Comparison of ENCODE assay signal across 16 mouse cellular contexts in the genomic region with DNA sequence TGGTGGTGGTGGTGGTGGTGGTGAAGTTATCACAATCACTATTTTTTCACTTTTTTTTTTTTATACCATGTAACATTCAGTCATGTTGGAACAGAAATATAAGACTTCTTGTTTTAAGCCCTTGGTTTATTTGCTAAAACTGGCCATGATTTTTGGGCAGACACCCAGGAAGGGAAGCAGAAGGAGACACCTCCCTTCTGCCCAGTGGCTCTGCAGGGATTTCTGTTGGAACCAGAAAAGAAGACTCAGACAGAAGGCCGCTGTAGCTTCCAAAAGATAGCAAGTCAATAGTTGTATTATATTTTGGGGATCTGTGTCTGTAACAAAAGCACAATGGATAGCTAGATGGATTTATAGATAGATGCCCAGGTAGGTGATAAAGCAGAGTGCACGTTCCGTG.
A peak's percentile ranks its signal among the peaks of the same experiment; 100 is the strongest.
DNase-seq lines count a peak whose midpoint lies in the region; ATAC-seq lines count a peak whose summit lies in the region.
"Had no signal": no experiment of that assay in that cellular context is flagged by ENCODE, and none has a peak within 500 bp of the region (broad histone marks: within the 10 kb centered on the region; RNA-seq: fewer than 3 reads in every experiment).

No protein-coding gene starts in this region.

- H3K4me2 ChIP-seq in kidney, embryonic 16.5 days (replicated peaks; ENCODE audit: low read depth, low read length) = no peak overlapping the region
- H3K4me2 ChIP-seq in midbrain, embryonic 16.5 days (ENCODE audit: low read length) = no peak overlapping the region
- H3K4me2 ChIP-seq: forebrain, embryonic 12.5 days; hindbrain, embryonic 15.5 days; midbrain, embryonic 13.5 days had no signal

- no peak overlapping the region for H3K9ac ChIP-seq in kidney, embryonic 16.5 days (replicated peaks; ENCODE audit: low read length)
- H3K9ac ChIP-seq in midbrain, embryonic 16.5 days (ENCODE audit: low read depth, low read length) = no peak overlapping the region
- H3K9ac ChIP-seq: forebrain, embryonic 12.5 days; hindbrain, embryonic 15.5 days; midbrain, embryonic 13.5 days had no signal

- no peak overlapping the region for H3K27ac ChIP-seq in kidney, embryonic 16.5 days (ENCODE audit: low read length)
- H3K27ac ChIP-seq in midbrain, embryonic 16.5 days (ENCODE audit: low read length) = no peak overlapping the region
- H3K27ac ChIP-seq in hindbrain, embryonic 10.5 days = no peak overlapping the region
- H3K27ac ChIP-seq: forebrain, embryonic 12.5 days; heart, embryonic 10.5 days; hindbrain, embryonic 15.5 days; macrophage; midbrain, embryonic 13.5 days had no signal

- no peaks in the 10 kb centered on the region for H3K4me1 ChIP-seq in kidney, embryonic 16.5 days (ENCODE audit: insufficient read depth, low read length)
- no peaks in the 10 kb centered on the region for H3K4me1 ChIP-seq in midbrain, embryonic 16.5 days (ENCODE audit: control insufficient read depth, insufficient read depth, low read length)
- no peaks in the 10 kb centered on the region for H3K4me1 ChIP-seq in hindbrain, embryonic 10.5 days (replicated peaks)
- H3K4me1 ChIP-seq: forebrain, embryonic 12.5 days; heart, embryonic 10.5 days; hindbrain, embryonic 15.5 days; midbrain, embryonic 13.5 days had no signal

- no peaks in the 10 kb centered on the region for H3K36me3 ChIP-seq in kidney, embryonic 16.5 days (ENCODE audit: insufficient read depth, low read length)
- H3K36me3 ChIP-seq in midbrain, embryonic 16.5 days (ENCODE audit: control insufficient read depth, insufficient read depth, low read length) = no peaks in the 10 kb centered on the region
- H3K36me3 ChIP-seq in hindbrain, embryonic 10.5 days = no peaks in the 10 kb centered on the region
- H3K36me3 ChIP-seq: forebrain, embryonic 12.5 days; heart, embryonic 10.5 days; hindbrain, embryonic 15.5 days; midbrain, embryonic 13.5 days had no signal

- H3K4me3 ChIP-seq in kidney, embryonic 16.5 days (ENCODE audit: low read length) = no peak overlapping the region
- no peak overlapping the region for H3K4me3 ChIP-seq in midbrain, embryonic 16.5 days (ENCODE audit: low read depth, low read length)
- H3K4me3 ChIP-seq in hindbrain, embryonic 10.5 days = no peak overlapping the region
- H3K4me3 ChIP-seq: forebrain, embryonic 12.5 days; heart, embryonic 10.5 days; hindbrain, embryonic 15.5 days; midbrain, embryonic 13.5 days had no signal

- peak; percentile 83 for ATAC-seq in frontal cortex, adult (ENCODE audit: low TSS enrichment)
- ATAC-seq in kidney, embryonic 16.5 days (ENCODE audit: low FRiP score, low TSS enrichment) = no peak
- ATAC-seq in midbrain, embryonic 16.5 days = no peak
- ATAC-seq: midbrain, embryonic 13.5 days had no signal

- WGBS in kidney, embryonic 16.5 days = 87% methylated on average over 3 of the region's 3 CpGs
- WGBS in midbrain, embryonic 16.5 days = 86% methylated on average over 3 of the region's 3 CpGs
- WGBS in hindbrain, embryonic 10.5 days = 90% methylated on average over 3 of the region's 3 CpGs

- H3K27me3 ChIP-seq in kidney, embryonic 16.5 days (ENCODE audit: insufficient read depth, low read length) = no peaks in the 10 kb centered on the region
- H3K27me3 ChIP-seq in midbrain, embryonic 16.5 days (ENCODE audit: control insufficient read depth, insufficient read depth, low read depth, low read length) = no peaks in the 10 kb centered on the region
- no peaks in the 10 kb centered on the region for H3K27me3 ChIP-seq in hindbrain, embryonic 10.5 days (ENCODE audit: insufficient read depth, poor library complexity, severe bottlenecking)
- H3K27me3 ChIP-seq: forebrain, embryonic 12.5 days; hindbrain, embryonic 15.5 days; midbrain, embryonic 13.5 days had no signal

- DNase-seq in frontal cortex, postnatal 25 days (ENCODE audit: low spot score in 2 of 2) = no peak
- DNase-seq in cerebellum, adult 11 months = peak; percentile 71
- peak; percentile 80 to 85 for DNase-seq in cerebellum, postnatal 14 days
- DNase-seq in right cerebral cortex, postnatal 10 days (ENCODE audit: low spot score in 2 of 2) = peak; percentile 69 to 71
- no peak for DNase-seq in hindbrain, embryonic 10.5 days (ENCODE audit: low spot score)
- DNase-seq: gastrocnemius, postnatal 10 days; kidney, adult 8-10 months; lung, adult 2 months had no signal

- H3K9me3 ChIP-seq in kidney, embryonic 16.5 days (ENCODE audit: low read length) = no peaks in the 10 kb centered on the region
- no peaks in the 10 kb centered on the region for H3K9me3 ChIP-seq in midbrain, embryonic 16.5 days (replicated peaks; ENCODE audit: control insufficient read depth, low read length, poor library complexity, severe bottlenecking)
- no peaks in the 10 kb centered on the region for H3K9me3 ChIP-seq in hindbrain, embryonic 10.5 days
- H3K9me3 ChIP-seq: forebrain, embryonic 12.5 days; heart, embryonic 10.5 days; hindbrain, embryonic 15.5 days; midbrain, embryonic 13.5 days had no signal

Comparison
In these comparisons a context has a peak if more than half of its experiments do, and no peak if none do; other contexts are left out.
1. DNase-seq: peak in cerebellum, adult 11 months (single experiment), cerebellum, postnatal 14 days (2 of 2) and right cerebral cortex, postnatal 10 days (2 of 2); none in frontal cortex, postnatal 25 days (0 of 2) and hindbrain, embryonic 10.5 days (single experiment).